Mouse (Mus musculus) kidney, adult 2 months (tissue): ENCODE results near the gene Pms1. TPM values are rescaled to one million over a fixed set of nuclear protein-coding genes. Genes with fewer than 3 reads are reported as not detected.

ENCODE experiments used
- DNase-seq: peaks from one replicate; pipeline ENCODE4 v3.0.0; 2021
- H3K27ac ChIP-seq: fragments of 200-500 bp; 2 replicates; pipeline ENCODE4 v1.5.1; 2012; ENCODE audit warnings: low read depth, low read length, control low read depth, inconsistent platforms; ENCODE audit not compliant: insufficient read depth
- H3K27me3 ChIP-seq: fragments of 200-500 bp; replicated peaks from 2 replicates; pipeline ENCODE4 v1.6.1; 2012; ENCODE audit warnings: mild to moderate bottlenecking, moderate library complexity, low read length, inconsistent platforms; ENCODE audit not compliant: control insufficient read depth, insufficient read depth
- H3K36me3 ChIP-seq: fragments of 200-500 bp; 2 replicates; pipeline ENCODE4 v1.6.1; 2012; ENCODE audit warnings: mild to moderate bottlenecking, moderate library complexity, low read length, inconsistent platforms; ENCODE audit not compliant: control insufficient read depth, insufficient read depth
- H3K4me1 ChIP-seq: fragments of 200-500 bp; 2 replicates; pipeline ENCODE4 v1.6.1; 2011; ENCODE audit warnings: low read length; ENCODE audit not compliant: control insufficient read depth, insufficient read depth
- H3K4me3 ChIP-seq: fragments of 200-500 bp; 2 replicates; pipeline ENCODE4 v1.5.1; 2011; ENCODE audit warnings: mild to moderate bottlenecking, low read depth, low read length, control low read depth; ENCODE audit not compliant: insufficient read depth
- CTCF ChIP-seq: fragments of 200-500 bp; conservative IDR thresholded peaks from 2 replicates; pipeline ENCODE4 v1.5.1; 2011; ENCODE audit warnings: low read depth, mild to moderate bottlenecking, control low read depth, low read length, moderate library complexity, mixed read lengths; ENCODE audit not compliant: insufficient read depth, insufficient read length
- POLR2A ChIP-seq: fragments of 200-500 bp; IDR thresholded peaks from one replicate; pipeline ENCODE4 v1.6.1; 2011; ENCODE audit warnings: low read depth, low read length, control low read depth
- WGBS: fragments of 180-500 bp; shearing (Covaris S2); methylation state at CpG from one replicate; pipeline ENCODE4 v1.1.7; 2018; 5-methylcytosine and 5-hydroxymethylcytosine counted together
- polyA plus RNA-seq: library from polyadenylated mRNA; depleted of rRNA; stranded (reverse); fragments of >200 nt; gene quantifications from 2 replicates; pipeline ENCODE4 v1.2.3, GENCODE M21; 2012; rRNA removed

Pms1 gene
- polyA plus RNA-seq, 1 experiment, result 1.3 TPM

- Histone ChIP-seq H3K27ac (no peak overlapping the region), H3K36me3 (no peaks in the 10 kb centered on the region; the same call in none of the 2 replicates), H3K4me3 (no peak overlapping the region), H3K4me1 (no peaks in the 10 kb centered on the region), H3K27me3 (no peaks in the 10 kb centered on the region)
- DNase-seq, result no peak
- 80% methylated on average over 3 of the region's 3 CpGs for WGBS
- no peak for TF ChIP-seq POLR2A
- TF ChIP-seq CTCF, result no peak
Measured at GRCm38 (mm10) chr1:53191234-53191633, 105.6 kb downstream of the Pms1 start.

- no peak overlapping the region for H3K27ac ChIP-seq
Measured at GRCm38 (mm10) chr1:53189620-53190019, 107.2 kb downstream of the Pms1 start.

GRCm38 (mm10) chr1:53187536-53187935, 109.3 kb downstream of the Pms1 start, which contains the start of gene 1700019A02Rik:
Gene 1700019A02Rik, minus strand, starts transcription at chr1:53187636.
- WGBS, result 97% methylated on average over 8 of the region's 8 CpGs
- TF ChIP-seq CTCF (no peak), POLR2A (no peak)
- no peaks in the 10 kb centered on the region for H3K36me3 ChIP-seq
- no peaks in the 10 kb centered on the region for H3K27me3 ChIP-seq
- no peaks in the 10 kb centered on the region for H3K4me1 ChIP-seq
- H3K4me3 ChIP-seq, result no peak within 1 kb of the TSS
- H3K27ac ChIP-seq, result no peak within 1 kb of the TSS
- DNase-seq, result no peak

More at GRCm38 (mm10) chr1:53189620-53190019, 107.2 kb downstream of the Pms1 start:
- no peaks in the 10 kb centered on the region; the same call in 1 of the 2 replicates for H3K36me3 ChIP-seq
- no peak for DNase-seq
- 83% methylated on average over 3 of the region's 3 CpGs for WGBS
- TF ChIP-seq POLR2A, result no peak
- TF ChIP-seq CTCF, result no peak
- no peaks in the 10 kb centered on the region for H3K27me3 ChIP-seq
- no peak overlapping the region for H3K4me3 ChIP-seq
- no peaks in the 10 kb centered on the region for H3K4me1 ChIP-seq

GRCm38 (mm10) chr1:53186301-53186700, 110.5 kb downstream of the Pms1 start:
- TF ChIP-seq CTCF (no peak), POLR2A (no peak)
- H3K36me3 ChIP-seq, result no peaks in the 10 kb centered on the region
- 75% methylated on average over 3 of the region's 3 CpGs for WGBS

GRCm38 (mm10) chr1:53157715-53158114, 139.1 kb downstream of the Pms1 start:
- Histone ChIP-seq H3K27me3 (no peaks in the 10 kb centered on the region), H3K4me1 (no peaks in the 10 kb centered on the region), H3K4me3 (no peak overlapping the region), H3K27ac (no peak overlapping the region), H3K36me3 (no peaks in the 10 kb centered on the region)
- no peak for DNase-seq
- TF ChIP-seq POLR2A (no peak), CTCF (no peak)
- WGBS, result 71% methylated on average over 6 of the region's 6 CpGs

More at GRCm38 (mm10) chr1:53186301-53186700, 110.5 kb downstream of the Pms1 start:
- H3K27me3 ChIP-seq, result no peaks in the 10 kb centered on the region
- no peak overlapping the region for H3K27ac ChIP-seq
- H3K4me3 ChIP-seq, result no peak overlapping the region
- H3K4me1 ChIP-seq, result no peaks in the 10 kb centered on the region
- no peak for DNase-seq

Other genes starting within 250 kb of the Pms1 start
- 0.20 TPM in 1 of 2 replicates, not detected in the other for gene Mstn, start 235.4 kb downstream of the Pms1 start, polyA plus RNA-seq
- not detected in 2 replicates for gene 1700019A02Rik, start 109.4 kb downstream of the Pms1 start, polyA plus RNA-seq
- gene Ormdl1, start 77 bp upstream of the Pms1 start, polyA plus RNA-seq, result 7.5 and 9.8 TPM in 2 replicates
- 14.9 and 22.1 TPM in 2 replicates for gene Gm28778, start 93 bp upstream of the Pms1 start, polyA plus RNA-seq
- gene Osgepl1, start 16.6 kb upstream of the Pms1 start, polyA plus RNA-seq, result 7.9 and 10.2 TPM in 2 replicates
- gene Asdurf, start 55.6 kb upstream of the Pms1 start, polyA plus RNA-seq, result not detected in 2 replicates
- not detected in 2 replicates for gene Gm28551, start 55.6 kb upstream of the Pms1 start, polyA plus RNA-seq
- 6.1 and 9.2 TPM in 2 replicates for gene Asnsd1, start 55.7 kb upstream of the Pms1 start, polyA plus RNA-seq